Mouse (Mus musculus) cerebellum, adult 2 months (tissue): ENCODE measurements at regions not wholly inside any gene's neighbourhood (a gene's known extent, or its start where the extent isn't known, plus 50 kb on each side); places are given as distances from the start of the nearest gene placed in this dataset.
A peak's percentile ranks its signal among the peaks of the same experiment; 100 is the strongest.

Experiments
- DNase-seq, 2 experiments: peaks; one replicate each; pipeline ENCODE4 v3.0.0; 2021
- H3K27ac ChIP-seq: fragments of 200-500 bp; 2 replicates; pipeline ENCODE4 v1.5.1; 2012; ENCODE audit warnings: low read length, control low read depth, inconsistent platforms; ENCODE audit not compliant: insufficient read depth
- H3K27me3 ChIP-seq: fragments of 200-500 bp; 2 replicates; pipeline ENCODE4 v1.6.1; 2012; ENCODE audit warnings: inconsistent platforms, mild to moderate bottlenecking, low read length, moderate library complexity; ENCODE audit not compliant: control insufficient read depth, insufficient read depth
- H3K4me1 ChIP-seq: fragments of 200-500 bp; 2 replicates; pipeline ENCODE4 v1.6.1; 2011; ENCODE audit warnings: low read length; ENCODE audit not compliant: control insufficient read depth, insufficient read depth
- H3K4me3 ChIP-seq: fragments of 200-500 bp; replicated peaks from 2 replicates; pipeline ENCODE3; 2011; ENCODE audit warnings: mild to moderate bottlenecking, low read depth, low read length, control low read depth; ENCODE audit not compliant: insufficient read depth
- CTCF ChIP-seq: fragments of 200-500 bp; IDR thresholded peaks from 2 replicates; pipeline ENCODE4 v1.5.1; 2011; ENCODE audit warnings: low read depth, mild to moderate bottlenecking, control low read depth, low read length, moderate library complexity, borderline replicate concordance; ENCODE audit not compliant: insufficient read depth
- POLR2A ChIP-seq: fragments of 200-500 bp; IDR thresholded peaks from 2 replicates; pipeline ENCODE4 v1.6.1; 2011; ENCODE audit warnings: low read length, control low read depth, borderline replicate concordance; ENCODE audit not compliant: insufficient read depth
- WGBS: fragments of 180-500 bp; shearing (Covaris S2); methylation state at CpG from one replicate; pipeline ENCODE4 v1.1.7; 2018; 5-methylcytosine and 5-hydroxymethylcytosine counted together

GRCm38 (mm10) chr16:92985768-92986167 lies 159.8 kb upstream of the Runx1 start:
- WGBS, result 68% methylated on average over 6 of the region's 6 CpGs
- no peak for TF ChIP-seq CTCF
- no peak for TF ChIP-seq POLR2A
- no peak for DNase-seq

GRCm38 (mm10) chr16:92982934-92983333 lies 157.0 kb upstream of the Runx1 start:
- TF ChIP-seq POLR2A, result no peak
- no peak for TF ChIP-seq CTCF
- no peak for DNase-seq
- H3K4me1 ChIP-seq, result no peaks in the 10 kb centered on the region
- H3K4me3 ChIP-seq, result no peak overlapping the region
- 67% methylated on average over 7 of the region's 7 CpGs for WGBS
- no peaks in the 10 kb centered on the region for H3K27me3 ChIP-seq
- no peak overlapping the region for H3K27ac ChIP-seq

More at GRCm38 (mm10) chr16:92985768-92986167, 159.8 kb upstream of the Runx1 start:
- Histone ChIP-seq H3K27ac (no peak overlapping the region), H3K4me3 (no peak overlapping the region), H3K27me3 (no peaks in the 10 kb centered on the region), H3K4me1 (no peaks in the 10 kb centered on the region; the same call in 1 of the 2 replicates)

GRCm38 (mm10) chr16:92979620-92980330 lies 153.8 kb upstream of the Runx1 start:
- no peak for TF ChIP-seq CTCF
- no peak for TF ChIP-seq POLR2A
- no peaks in the 10 kb centered on the region for H3K4me1 ChIP-seq
- 86% methylated on average over 11 of the region's 11 CpGs for WGBS
- H3K27ac ChIP-seq, result no peak overlapping the region
- H3K4me3 ChIP-seq, result no peak overlapping the region
- no peak for DNase-seq
- no peaks in the 10 kb centered on the region for H3K27me3 ChIP-seq

GRCm38 (mm10) chr16:92976097-92976496 lies 150.1 kb upstream of the Runx1 start:
- Histone ChIP-seq H3K27ac (no peak overlapping the region), H3K4me3 (no peak overlapping the region), H3K4me1 (peaks cover 6% of the 10 kb centered on the region), H3K27me3 (no peaks in the 10 kb centered on the region)
- TF ChIP-seq CTCF (no peak), POLR2A (no peak)
- WGBS, result 90% methylated on average over 8 of the region's 8 CpGs
- no peak for DNase-seq

GRCm38 (mm10) chr16:92975090-92975489 lies 149.1 kb upstream of the Runx1 start:
- Histone ChIP-seq H3K27ac (no peak overlapping the region), H3K4me1 (peaks cover 6% of the 10 kb centered on the region), H3K27me3 (no peaks in the 10 kb centered on the region), H3K4me3 (no peak overlapping the region)
- DNase-seq, result peak; percentile 93 to 98
- TF ChIP-seq POLR2A, result no peak
- TF ChIP-seq CTCF, result no peak
- WGBS, result 9% methylated on average over 8 of the region's 8 CpGs

DNA sequence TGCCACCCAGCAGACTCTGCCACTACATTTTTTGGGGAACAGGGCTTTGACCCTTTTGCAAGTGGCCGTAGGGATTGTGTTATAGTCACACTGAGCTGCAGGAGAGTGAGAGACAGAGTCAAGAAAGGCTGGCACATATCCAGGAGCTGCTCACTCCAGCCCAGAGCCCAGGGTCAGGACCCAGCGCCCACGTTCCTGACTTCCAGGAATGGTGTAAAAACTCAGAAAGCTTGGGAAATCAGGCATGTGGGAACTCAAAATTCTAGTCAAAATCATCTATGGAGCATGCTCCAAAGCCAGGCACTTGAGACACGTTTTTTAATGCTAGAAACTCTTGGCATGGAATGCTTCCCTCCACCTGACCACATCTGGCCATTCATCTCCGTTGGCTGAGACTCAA lies 146.7 kb upstream of the Runx1 start:
- no peak overlapping the region for H3K27ac ChIP-seq
- H3K4me1 ChIP-seq, result peaks cover 12% of the 10 kb centered on the region
- H3K4me3 ChIP-seq, result no peak overlapping the region
- DNase-seq, result no peak
- TF ChIP-seq POLR2A (no peak), CTCF (no peak)
- no peaks in the 10 kb centered on the region for H3K27me3 ChIP-seq
- WGBS, result 89% methylated on average over 5 of the region's 5 CpGs

DNA sequence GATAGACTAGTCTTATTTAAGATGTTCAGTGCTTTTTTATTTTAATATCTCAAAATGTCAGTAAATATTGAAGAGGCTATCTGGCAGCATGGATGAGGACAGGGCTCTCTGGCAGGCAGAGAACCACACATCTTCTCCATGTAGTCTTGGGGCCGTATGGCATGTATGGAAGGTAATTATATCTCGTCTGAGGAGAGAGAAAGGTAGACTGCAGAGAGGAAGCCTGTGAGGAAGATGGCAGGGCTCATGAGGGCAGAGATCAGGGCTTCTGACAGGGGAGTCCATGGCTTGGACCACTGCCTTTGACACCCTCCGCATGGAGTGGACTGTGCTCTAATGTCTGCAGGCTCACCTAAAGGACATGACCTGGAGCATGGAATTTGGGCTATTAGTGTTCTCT lies 146.0 kb upstream of the Runx1 start:
- no peak for DNase-seq
- Histone ChIP-seq H3K4me1 (peaks cover 12% of the 10 kb centered on the region), H3K4me3 (no peak overlapping the region), H3K27ac (no peak overlapping the region), H3K27me3 (no peaks in the 10 kb centered on the region)
- 96% methylated on average over 3 of the region's 3 CpGs for WGBS
- TF ChIP-seq CTCF (no peak), POLR2A (no peak)

GRCm38 (mm10) chr16:92970587-92970986 lies 144.6 kb upstream of the Runx1 start:
- Histone ChIP-seq H3K27me3 (no peaks in the 10 kb centered on the region), H3K27ac (no peak overlapping the region), H3K4me3 (no peak overlapping the region), H3K4me1 (peaks cover 12% of the 10 kb centered on the region)
- WGBS, result 97% methylated on average over 2 of the region's 2 CpGs
- TF ChIP-seq POLR2A (no peak), CTCF (no peak)
- no peak for DNase-seq
